In genomic region chr19:56462786-56463185, GRCm38 (mm10) we compare ENCODE assay signal across 25 mouse cellular contexts. TPM values are rescaled to one million over a fixed set of nuclear protein-coding genes. Genes with fewer than 3 reads are reported as not detected.
"Had no signal": no experiment of that assay in that cellular context is flagged by ENCODE, and none has a peak within 500 bp of the region (broad histone marks: within the 10 kb centered on the region; RNA-seq: fewer than 3 reads in every experiment).

No protein-coding gene starts in this region.

- H3K4me1 ChIP-seq: heart, embryonic 10.5 days; heart, embryonic 12.5 days; hindbrain, embryonic 10.5 days; hindbrain, embryonic 12.5 days; limb, embryonic 10.5 days had no signal

- DNase-seq: gastrocnemius, adult 2 months; gastrocnemius, postnatal 10 days; gastrocnemius, postnatal 25 days; heart, adult 18-20 months; heart, postnatal 10 days; heart, postnatal 4 days; kidney, adult 18-20 months; kidney, adult 8-10 months; kidney, postnatal 25 days; kidney, postnatal 4 days; liver had no signal

- H3K36me3 ChIP-seq: heart, embryonic 10.5 days; heart, embryonic 12.5 days; hindbrain, embryonic 10.5 days; hindbrain, embryonic 12.5 days; intestine, embryonic 15.5 days; limb, embryonic 10.5 days; limb, embryonic 12.5 days had no signal

- H3K27ac ChIP-seq: gastrocnemius, adult 2 months; heart, embryonic 10.5 days; hindbrain, embryonic 10.5 days; hindbrain, embryonic 12.5 days; hindbrain, embryonic 14.5 days; intestine, embryonic 15.5 days; kidney, postnatal 0 days; layer of hippocampus, adult 2 months; left cerebral cortex, adult 2 months; limb, embryonic 10.5 days; limb, embryonic 12.5 days had no signal

- H3K9me3 ChIP-seq: heart, embryonic 10.5 days; heart, embryonic 12.5 days; hindbrain, embryonic 12.5 days; intestine, embryonic 15.5 days; limb, embryonic 10.5 days; limb, embryonic 12.5 days had no signal

- H3K27me3 ChIP-seq: heart, embryonic 12.5 days; hindbrain, embryonic 12.5 days; intestine, embryonic 15.5 days; limb, embryonic 12.5 days had no signal

- H3K9ac ChIP-seq: heart, embryonic 12.5 days; hindbrain, embryonic 12.5 days; hindbrain, embryonic 14.5 days; intestine, embryonic 15.5 days; limb, embryonic 12.5 days had no signal

- ATAC-seq: hindbrain, embryonic 16.5 days; inflammation-experienced regulatory T-cells, adult 6 months; intestine, embryonic 15.5 days had no signal

- H3K4me3 ChIP-seq: gastrocnemius, adult 2 months; heart, embryonic 10.5 days; heart, embryonic 12.5 days; hindbrain, embryonic 10.5 days; hindbrain, embryonic 12.5 days; intestine, embryonic 15.5 days; layer of hippocampus, adult 2 months; left cerebral cortex, adult 2 months; limb, embryonic 10.5 days; limb, embryonic 12.5 days had no signal

- H3K4me2 ChIP-seq: heart, embryonic 12.5 days; hindbrain, embryonic 12.5 days; hindbrain, embryonic 14.5 days; intestine, embryonic 15.5 days; limb, embryonic 12.5 days had no signal

RNA-seq across cellular contexts. Expression of gene Plekhs1, which starts 1.3 kb away (rescaled TPM):
- polyA plus RNA-seq: heart, embryonic 10.5 days; heart, embryonic 12.5 days; heart, embryonic 14.5 days had no signal
